Mouse (Mus musculus) testis, postnatal 10 days (tissue): ENCODE measurements around the gene Krt16.

Source experiments
- DNase-seq: peaks from one replicate; pipeline ENCODE4 v3.0.0; 2021; ENCODE audit warnings: low spot score

The Krt16 gene

DNA sequence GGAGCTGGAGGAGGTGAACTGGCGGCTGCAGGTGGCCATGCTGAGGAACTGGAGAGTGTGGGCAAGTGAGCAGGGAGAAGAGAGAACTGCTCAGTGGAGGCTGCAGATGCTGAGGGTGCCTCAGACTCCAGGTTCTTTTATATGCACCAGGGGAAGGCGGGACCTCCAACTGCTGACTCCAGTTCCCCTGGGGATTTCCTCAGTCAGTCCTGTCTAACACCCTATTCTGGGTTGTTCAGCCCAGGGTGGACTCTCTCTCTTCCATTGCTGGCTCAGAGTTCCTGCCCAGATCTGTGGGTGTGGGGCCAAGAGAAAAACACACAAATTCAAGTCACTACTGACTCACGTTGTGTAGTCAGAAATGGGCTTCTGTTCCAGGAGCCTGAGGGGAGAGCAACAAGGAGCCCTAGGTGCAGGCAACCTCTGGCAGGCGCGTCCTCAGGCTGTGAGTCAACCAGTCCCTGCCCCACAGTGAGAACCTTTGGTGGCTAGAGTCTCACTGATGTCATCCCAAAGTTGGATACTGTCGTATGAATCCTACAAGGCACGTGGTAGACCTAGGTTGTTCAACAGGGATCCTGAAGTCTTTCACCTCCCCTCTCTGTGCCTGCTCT, at the start of gene Krt16:
TSS of gene Krt16 (minus strand) at position 51 of the 614 bp plus-strand sequence.
- no peak for DNase-seq

DNA sequence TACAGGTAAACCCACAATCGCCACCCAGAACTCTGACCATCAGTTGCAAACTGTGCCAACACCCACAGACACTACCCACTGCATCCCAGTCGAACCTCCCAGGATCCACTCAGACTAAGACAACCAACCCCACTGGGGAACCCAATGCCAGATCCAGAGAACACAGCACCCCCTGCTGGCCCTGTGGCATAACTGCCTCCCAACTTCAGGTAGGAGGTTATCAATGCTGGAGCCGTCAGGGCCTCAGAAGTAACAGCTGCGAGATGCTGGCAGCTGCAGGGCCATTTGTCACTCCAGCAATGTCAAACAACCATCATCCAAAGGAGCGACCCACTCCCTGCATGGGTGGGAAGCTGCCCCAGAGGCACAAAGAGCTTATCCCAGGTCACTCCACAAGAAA, 49.1 kb upstream of the Krt16 start:
- peak; percentile 61 for DNase-seq

DNA sequence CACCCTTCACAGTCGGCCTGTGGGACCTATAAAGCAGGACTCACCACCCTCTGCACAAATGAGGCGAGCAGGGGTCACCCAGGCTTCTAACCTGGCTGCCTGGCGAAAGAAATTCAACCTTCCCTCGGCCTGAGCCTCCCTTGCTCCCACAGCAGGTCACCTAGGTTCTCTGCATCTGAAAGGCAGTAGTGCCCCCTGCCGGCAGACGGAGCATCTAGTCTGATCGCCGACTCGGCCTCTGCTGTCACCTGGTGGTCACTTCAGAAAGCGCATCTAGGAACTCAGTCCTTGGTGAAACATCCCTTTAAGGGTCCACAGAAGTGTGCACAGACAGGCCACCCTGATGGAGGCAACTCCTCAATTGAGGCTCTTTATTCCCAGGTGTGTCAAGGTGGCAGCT, 46.6 kb upstream of the Krt16 start:
- DNase-seq = peak; percentile 93

DNA sequence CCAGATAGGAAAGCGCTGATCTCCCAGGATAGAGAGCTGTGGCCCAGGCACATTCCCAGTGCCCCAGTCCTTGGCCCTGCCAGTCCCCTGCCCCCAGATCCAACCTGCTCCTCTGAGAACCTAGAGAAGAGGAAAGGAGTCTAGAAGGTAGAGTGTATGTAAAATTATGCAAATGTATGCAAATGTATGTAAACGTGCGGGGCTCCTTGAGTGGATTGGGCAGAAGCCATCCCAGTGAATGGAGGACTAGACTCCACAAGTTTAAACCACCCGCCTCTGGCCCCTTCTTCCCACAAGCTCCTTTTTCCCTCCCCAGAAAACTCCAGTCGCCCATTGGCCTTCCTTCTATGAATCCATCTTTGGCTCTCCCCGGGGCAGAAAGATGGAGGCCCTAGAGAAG, 44.2 kb upstream of the Krt16 start:
- DNase-seq = no peak

DNA sequence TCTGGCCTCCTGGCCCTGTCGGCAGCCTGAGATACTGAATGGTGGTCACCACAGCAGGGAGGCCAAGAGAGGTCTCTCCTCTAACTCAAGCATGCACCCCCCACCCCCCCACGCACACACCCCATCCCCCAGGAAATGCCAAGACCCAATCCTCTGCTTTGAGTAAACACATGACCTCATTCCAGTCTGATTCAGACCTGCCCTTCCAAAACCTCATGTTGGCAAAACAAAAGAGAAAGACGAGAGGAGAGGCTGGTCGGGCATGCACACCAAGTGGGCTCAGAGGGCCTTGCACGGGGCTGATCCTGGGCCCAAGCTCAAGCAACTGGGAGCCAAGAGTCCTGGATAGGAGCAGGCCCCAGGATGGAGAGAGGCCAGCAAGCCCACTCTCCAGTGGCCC, 41.5 kb upstream of the Krt16 start:
- no peak for DNase-seq

DNA sequence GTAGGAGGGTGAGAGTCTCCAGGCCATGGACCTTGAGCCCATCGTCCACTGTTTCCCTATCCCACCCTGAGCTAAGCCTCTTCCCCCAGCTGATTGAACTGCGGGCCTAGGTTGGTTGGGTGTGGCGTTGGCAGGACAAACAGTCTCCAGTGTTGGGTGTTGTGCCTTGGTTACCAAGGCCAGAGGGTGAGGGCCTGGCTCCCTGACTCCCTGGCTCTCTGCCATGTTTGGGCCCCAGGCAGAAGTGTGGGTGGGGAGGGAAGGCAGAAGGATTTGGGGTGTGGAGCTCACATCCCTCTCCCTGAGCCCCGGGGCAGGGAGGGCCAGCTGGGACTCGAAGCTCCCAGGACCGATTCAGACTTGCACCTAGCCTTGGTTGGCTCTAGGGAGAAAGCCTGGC, 40.2 kb upstream of the Krt16 start:
- DNase-seq = peak; percentile 58

DNA sequence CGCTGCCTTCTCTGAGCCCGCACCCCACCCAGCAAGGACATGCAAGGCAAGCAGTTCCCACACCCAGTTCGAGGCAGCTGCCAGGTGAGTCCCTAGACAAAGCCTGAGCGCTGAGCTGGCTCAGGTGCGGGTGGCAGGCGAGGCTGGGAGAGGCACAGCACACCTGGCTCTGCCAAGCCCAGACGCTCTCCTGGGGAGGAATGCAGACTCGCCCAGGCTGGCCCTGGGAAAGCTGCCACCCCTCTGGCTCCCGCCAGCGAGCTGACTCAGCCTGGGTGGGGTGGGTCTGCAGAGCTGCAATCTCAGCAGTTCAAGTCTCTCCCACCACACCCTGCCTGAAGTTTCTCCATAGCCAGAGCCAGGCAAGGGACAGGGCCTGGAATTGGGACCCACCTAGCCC, 38.3 kb upstream of the Krt16 start:
- DNase-seq = no peak

DNA sequence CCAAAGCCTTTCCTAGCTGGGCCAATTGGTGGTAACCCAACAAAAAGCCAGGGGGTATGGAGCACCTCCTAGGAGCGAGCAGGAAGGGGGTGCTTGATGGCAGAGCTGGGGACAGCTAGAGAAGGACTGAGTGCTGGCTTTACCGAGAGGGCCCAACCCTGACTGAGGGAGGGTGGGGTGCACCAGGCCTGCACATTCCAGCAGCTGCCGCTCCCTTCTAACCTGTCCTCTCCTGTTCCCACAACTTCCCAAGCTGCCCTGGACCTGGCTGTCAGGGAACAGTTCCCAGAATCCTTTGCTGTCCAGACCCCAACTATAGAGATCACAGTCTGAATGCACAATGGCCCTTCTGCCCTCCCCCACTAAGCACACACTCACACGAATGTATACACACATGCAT, 36.3 kb upstream of the Krt16 start:
- DNase-seq = no peak

DNA sequence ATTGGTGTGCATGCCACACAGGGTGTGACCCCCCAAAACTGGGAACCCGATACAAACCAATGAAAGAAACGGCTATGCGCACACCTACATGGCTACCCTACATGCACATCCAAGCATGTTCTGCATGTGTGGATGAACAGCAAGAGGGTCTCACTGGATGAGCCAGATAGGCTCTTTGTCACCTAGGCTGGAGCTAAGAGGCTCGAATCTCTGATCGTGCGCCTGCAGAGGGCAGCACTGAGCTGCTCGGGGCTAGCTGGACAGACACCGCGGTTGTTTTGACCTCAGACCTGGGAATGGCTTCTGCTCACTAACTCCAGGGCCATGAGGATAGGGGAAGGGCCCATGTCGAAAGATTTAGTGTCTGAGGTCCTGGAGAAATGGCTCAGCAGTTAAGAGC, 33.8 kb upstream of the Krt16 start:
- DNase-seq = peak; percentile 93

DNA sequence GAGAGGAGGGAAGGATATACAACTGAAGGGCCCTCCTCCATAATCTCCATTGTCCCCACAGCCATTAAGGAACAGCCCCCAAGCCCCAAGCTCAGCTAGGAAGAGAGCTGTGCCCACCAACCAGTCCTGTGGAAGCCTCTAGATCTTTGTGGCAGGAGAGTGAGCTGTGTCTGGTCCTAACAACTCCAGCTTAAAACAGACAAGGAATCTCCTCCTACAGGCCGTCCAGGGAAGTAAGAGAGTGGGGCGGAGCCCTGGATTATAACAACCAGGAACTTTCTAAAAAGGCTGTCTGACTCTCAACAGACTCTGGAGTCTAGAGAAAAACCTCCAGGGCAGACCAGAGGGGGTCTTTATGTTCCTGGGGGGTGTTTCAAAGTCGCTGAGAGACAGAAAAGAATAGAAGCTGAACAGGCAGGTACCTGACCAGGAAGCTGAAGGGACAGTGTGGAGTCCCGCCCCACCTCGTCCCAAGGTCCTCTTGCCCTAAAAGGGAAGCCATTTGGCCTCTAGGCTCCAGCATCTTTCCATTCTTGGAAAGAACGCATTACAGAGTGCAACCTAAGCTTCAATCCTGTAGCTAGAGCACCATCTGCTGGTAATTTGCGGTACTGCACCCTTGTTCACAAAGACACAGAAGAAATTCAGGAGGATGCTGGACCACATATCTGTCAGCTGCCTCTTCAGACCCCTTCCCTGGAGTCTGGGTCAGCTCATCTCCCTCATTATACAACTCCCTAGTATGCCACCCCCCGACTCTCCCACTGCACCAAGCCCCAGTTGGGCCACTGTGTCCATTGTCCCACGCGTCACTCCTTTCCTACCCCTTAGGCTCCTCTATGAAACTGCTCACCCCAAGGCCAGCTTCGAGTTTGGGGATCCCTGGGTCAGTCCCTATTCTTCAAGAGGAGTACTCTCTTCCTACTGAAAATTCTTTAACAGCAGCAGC, 33.2 kb upstream of the Krt16 start:
- peak; percentile 94 for DNase-seq

DNA sequence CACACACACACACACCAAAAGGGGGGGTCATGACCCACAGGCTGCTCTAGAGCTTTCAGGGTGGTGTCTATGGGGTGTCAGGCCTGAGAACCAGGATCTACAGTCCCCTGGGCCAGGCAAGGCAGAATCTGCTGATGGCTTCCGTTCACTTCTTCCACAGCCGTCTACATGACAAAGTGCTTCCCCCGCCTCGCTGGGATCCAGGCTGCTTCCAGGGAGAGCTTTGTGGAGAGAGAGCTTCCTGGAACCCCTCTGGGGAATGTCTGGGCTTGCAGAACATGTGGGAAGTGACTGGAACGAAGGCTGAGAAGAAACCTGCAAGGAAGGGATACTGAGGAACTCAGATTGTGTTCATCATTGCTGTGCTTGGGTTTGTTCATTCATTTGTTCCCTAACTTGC, 30.1 kb upstream of the Krt16 start:
- DNase-seq = no peak

DNA sequence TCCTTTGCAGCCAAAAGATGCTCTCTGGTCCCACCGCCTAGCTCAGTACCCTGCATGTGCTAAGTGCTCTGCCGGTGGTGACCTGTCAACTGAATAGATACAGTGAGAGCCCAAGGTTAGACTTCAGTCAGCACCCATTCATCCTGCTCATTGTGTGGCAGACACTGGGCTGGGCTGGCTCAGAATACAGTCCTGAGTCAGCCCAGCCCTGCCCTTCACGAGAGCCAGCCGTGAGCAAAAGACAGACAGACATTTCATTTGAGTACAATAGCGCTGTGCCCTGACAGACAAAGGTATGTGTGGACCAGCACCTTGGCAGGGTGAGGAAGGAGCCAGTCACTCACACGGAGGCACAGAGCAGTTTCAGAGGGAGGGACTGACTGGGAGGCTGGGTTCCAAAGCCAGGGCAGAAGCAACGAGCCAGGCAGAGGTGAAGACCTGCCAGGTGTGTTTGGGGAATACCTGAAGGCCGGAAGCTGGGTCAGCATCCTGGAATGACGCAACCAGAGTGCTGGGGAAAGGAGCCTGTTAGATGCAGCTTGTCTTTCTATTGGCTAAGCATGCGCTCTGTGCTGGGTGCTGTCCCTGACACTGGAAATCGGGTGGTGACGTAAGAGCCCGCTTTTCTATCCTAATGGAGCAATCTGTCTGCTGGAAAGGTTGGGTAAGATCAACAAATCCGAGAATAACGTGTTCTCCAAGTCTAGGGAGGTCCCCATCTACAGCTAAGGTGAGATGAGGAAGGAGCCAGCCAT, 29.2 kb upstream of the Krt16 start:
- no peak for DNase-seq

DNA sequence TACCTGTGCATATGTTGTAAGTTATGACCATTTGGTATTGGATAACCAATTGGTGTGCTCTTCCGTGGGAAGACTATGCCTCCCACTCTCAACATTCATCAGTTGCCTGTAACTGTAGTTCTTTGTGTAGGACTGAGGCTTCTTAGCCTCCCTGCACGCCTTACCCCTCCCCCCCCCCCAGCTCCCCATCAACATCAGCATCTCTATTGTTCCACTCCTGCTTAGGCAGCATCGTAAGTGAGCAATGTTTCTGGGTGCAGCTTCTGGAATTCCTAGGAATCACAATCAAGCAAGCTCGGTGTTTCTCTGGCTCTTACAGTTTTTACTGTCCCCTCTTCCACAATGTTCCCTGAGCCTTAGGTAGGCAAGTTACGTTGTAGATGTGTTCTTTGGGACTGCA, 26.8 kb upstream of the Krt16 start:
- no peak for DNase-seq

DNA sequence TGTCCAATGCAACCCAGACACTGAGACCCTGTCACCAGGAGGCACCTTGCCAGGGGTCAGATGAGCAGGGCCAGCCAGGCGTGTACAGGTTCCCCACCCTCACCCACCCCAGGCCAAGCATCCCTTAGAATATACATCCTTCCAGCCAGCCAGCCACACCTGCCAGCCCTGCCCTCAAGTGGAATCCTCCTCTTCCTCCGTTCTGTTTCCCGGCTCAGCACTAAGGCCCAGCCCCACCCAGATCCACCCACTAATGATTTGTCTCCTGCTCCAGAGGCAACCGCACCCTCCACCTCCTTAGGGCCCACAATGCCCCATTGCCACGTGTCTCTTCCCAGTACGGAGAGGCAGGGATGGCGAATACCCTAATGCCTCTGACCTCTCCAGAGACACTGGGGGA, 26.0 kb upstream of the Krt16 start:
- DNase-seq = no peak

DNA sequence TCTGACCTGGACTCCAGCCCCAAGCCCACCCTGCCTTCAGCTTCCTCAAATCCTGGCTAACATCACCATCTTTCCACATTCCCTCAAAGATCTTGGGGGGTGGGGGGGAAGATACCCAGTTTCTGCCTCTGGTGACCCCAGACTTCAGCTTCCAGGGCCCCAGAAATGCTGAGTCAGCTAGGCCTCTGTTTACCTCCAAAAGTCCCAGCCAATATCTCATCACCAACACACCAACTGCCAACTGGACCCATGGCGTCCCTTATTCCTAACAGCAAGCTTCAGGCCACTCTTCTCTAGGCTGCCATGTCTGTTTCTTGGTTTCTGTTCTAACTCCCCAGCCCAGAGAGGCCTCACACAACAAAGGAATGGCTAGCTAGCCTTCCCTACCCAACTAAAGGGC, 23.2 kb upstream of the Krt16 start:
- DNase-seq = no peak

DNA sequence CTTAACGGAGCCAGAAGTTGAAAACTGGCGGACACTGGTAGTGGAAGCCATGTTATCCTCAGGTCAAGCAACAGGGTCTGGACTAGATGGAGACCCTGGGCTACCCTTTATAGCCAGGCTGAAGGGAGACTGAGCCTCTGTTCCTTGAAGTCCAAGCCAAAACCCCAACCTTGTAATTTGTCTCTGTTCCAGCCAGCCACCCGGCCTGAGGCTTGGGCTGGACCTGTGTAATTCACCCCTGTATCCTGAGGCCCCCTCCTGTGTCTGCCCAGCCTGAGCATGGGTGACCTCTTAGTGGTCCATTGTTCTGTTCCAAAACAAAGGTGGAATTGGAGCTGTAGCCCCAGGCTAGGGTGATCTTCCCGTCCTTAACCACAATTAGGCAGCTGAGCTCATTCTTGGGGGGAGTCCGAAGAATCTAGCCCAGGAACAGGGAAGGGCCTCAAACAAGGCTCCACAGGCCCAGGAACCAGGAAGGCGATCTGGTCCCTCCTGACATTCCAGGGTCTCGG, 21.2 kb upstream of the Krt16 start, which contains the start of gene Krt42:
TSS of gene Krt42 (minus strand) at position 51 of the 512 bp plus-strand sequence.
- no peak for DNase-seq

DNA sequence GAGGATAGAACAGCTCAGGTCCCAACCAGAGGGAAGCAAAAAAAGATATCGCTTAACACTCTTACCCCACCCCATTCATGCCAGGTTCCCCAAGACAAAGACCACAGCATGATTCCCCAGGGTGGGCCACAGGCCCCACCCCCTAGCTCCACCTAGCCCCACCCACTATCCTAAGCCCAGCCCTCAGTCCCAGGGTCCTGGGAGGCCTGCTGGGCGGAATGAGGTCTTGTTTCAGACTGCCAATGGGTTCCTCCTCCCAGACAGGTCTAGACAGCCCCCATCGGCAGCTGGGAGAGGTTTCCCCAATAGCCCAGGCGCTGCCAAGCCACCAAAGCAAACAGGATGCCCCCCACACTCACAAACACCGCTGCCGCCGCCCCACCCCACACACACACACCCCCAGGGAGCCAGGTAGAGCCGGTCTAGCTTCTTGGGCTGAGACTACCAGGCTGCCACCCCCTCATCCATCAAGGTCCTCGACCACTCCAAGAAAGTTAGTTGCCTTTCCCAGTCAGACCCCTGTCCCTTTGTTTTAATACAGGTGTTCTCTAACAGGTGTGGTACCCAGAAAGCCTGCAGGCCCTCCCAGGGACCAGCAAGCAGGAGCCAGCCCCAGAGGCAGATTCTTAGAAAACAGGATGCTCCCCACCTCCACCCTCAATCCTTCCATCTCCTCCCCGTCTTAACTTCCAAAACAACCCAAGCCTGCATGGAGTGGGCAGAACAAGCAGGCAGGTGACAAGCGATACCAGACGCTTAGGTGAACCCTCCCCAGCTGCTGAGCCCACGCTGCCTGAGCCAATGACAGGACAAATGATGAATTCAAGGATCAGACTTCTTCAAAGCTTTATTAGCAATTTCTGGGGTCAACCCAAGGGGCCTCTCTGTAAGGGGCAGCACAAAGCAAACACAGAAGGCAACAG, 13.6 kb upstream of the Krt16 start:
- peak; percentile 38 for DNase-seq

DNA sequence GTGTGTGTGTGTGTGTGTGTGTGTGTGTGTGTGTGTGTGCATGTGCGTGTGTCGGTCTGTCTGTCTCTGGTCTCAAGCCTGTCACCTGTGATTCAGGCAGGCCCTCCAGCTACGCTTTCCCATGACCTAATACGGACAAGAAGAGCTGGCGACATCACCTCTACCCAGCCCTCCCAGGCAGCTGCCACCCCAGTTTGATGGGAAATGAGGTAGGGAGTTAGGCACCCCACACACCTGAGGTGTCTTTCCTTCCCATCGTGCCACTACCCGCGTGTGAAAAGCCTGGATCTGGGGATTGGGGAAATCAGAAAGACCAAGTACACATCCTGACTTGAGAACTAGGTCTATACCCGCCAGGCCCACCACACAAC, 12.5 kb upstream of the Krt16 start:
- DNase-seq = no peak

DNA sequence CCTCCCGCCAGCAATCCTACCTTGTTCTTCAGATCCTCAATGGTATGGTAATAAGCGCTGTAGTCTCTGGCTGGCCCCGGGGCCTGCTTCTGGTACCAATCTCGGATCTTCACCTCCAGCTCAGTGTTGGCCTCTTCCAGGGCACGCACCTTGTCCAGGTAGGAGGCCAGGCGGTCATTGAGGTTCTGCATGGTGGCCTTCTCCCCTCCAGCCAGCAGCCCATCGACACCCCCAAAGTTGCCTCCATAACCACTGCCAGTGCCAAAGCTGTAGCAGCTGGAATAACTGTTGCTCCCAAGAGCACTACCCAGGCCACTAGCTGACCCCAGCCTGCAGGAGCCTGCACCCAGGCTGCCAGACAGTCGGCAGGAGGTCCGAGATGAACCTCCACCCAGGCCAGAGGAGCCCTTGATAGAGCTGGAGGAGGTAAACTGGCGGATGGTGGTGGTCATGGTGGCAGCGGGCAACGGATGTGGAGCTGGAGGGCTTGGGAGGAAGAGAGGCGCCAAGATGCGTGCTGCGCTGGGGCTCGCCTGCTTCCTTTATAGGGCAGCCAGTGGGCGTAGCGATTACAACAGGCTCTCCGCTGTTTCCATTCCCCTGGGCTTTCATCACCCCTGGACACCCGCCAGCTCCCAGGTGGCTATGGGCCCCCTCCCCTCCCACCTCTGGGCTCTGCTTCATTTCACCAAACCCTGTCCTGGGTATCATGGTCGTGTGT, 12.0 kb upstream of the Krt16 start, which contains the start of gene Krt17:
TSS of gene Krt17 (minus strand) at position 516 of the 721 bp plus-strand sequence.
- peak; percentile 46 for DNase-seq

DNA sequence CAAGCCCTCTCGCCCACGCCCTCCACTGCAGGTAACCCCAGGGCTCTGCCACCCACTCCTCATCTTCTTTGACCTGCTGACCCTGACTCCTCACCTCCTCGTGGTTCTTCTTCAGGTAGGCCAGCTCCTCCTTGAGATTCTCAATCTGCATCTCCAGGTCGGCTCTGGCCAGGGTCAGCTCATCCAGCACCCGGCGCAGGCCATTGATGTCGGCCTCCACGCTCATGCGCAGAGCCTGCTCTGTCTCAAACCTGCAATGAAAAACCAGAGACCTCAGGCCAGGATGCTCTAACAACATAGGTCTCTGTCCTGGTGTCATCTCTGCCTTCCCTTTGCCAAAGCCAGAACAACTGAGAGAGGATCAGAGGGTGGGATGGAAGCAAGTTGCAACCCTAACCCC, 10.4 kb upstream of the Krt16 start:
- peak; percentile 37 for DNase-seq

DNA sequence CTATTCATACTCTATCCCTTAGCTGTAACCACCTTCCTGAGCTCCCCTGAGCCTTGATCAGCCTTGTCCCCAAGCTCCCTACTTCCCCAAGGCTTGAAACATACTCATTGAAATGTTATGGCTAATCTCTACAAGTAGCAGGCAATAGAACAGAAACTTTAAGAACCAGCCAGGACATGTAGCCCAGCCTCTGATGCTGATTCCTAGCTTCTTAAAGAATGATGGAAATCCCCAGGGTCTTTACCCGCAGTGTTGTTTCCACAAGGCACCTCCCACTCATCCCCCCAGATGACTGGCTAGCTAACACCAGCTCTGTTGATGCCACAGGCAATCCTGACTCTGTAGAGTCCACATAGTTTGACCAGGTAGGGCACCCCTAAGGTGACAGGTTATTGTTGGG, 9.3 kb upstream of the Krt16 start:
- peak; percentile 21 for DNase-seq
